Mouse (Mus musculus) G1E (cell line): ENCODE results near the gene Gm8994.

Source experiments
- CTCF ChIP-seq: IDR thresholded peaks from 2 replicates; pipeline ENCODE4 v1.5.1; 2012; ENCODE audit warnings: low read depth, low read length, inconsistent platforms, mixed read lengths
- GATA1 ChIP-seq: IDR thresholded peaks from 2 replicates; pipeline ENCODE4 v1.6.1; 2012; ENCODE audit warnings: borderline replicate concordance, low read length, inconsistent platforms, mixed read lengths

DNA sequence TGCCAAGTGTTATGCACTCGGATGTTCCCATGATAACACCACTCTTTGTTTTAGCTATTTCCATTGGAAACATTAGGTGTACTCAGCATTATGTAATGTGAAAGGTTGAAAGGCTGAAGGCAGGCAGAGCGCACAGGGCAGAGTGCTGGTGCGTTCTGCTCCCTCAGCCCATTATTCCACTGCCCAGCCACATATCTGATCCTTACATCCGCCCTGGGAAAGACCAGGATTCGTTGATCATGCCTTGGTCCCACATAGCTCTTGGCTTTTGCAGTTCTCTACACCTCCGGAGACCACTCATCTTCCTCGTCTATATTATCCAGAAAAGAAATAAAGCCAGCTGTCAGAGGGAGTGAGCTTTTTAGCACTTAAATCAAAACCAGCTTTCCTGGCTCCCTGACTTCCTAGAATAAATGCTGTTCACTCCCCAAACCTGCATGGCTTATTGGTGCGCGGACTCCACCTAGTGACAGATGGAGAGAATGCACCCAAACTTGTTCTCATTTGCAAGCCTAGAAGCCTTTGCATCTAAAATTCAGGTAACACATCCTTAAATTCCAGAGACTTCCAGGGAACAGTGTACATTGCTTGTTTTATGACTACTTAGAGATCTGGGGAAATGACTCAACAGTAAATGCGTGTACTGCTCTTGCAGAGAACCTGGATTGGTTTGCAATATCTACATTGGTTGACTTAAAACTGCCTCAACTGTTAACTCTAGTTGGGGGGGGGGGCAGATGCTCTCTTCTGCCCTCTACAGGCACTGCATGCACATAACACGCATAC lies 26.3 kb downstream of the Gm8994 start:
- TF ChIP-seq GATA1 (no peak), CTCF (no peak)
